Mouse (Mus musculus) skeletal muscle tissue, adult 2 months (tissue): Measurements from ENCODE around the gene Thsd7a.

Experiments used
- DNase-seq: peaks from one replicate; pipeline ENCODE4 v3.0.0-alpha.2; 2012; ENCODE audit warnings: low read depth, low spot score

Thsd7a gene

GRCm38 (mm10) chr6:12748787-12749530 lies at the start of gene Thsd7a:
Gene Thsd7a (minus strand): TSS chr6:12749410.
- peak; percentile 2 for DNase-seq

- no peak for DNase-seq
Measured at GRCm38 (mm10) chr6:12787129-12787528, 37.9 kb upstream of the Thsd7a start.

- no peak for DNase-seq
Measured at GRCm38 (mm10) chr6:12786378-12786982, 37.3 kb upstream of the Thsd7a start.

GRCm38 (mm10) chr6:12784918-12785618 lies 35.9 kb upstream of the Thsd7a start:
- no peak for DNase-seq

- no peak for DNase-seq
Measured at GRCm38 (mm10) chr6:12772799-12773198, 23.6 kb upstream of the Thsd7a start.

GRCm38 (mm10) chr6:12765191-12765590 lies 16.0 kb upstream of the Thsd7a start:
- no peak for DNase-seq

GRCm38 (mm10) chr6:12764606-12765005 lies 15.4 kb upstream of the Thsd7a start:
- DNase-seq = no peak

- DNase-seq = no peak
Measured at GRCm38 (mm10) chr6:12763816-12764215, 14.6 kb upstream of the Thsd7a start.

- DNase-seq = no peak
Measured at GRCm38 (mm10) chr6:12759328-12760193, 10.4 kb upstream of the Thsd7a start.

- no peak for DNase-seq
Measured at GRCm38 (mm10) chr6:12752297-12752696, 3.1 kb upstream of the Thsd7a start.

- DNase-seq = no peak
Measured at GRCm38 (mm10) chr6:12750441-12750840, 1.2 kb upstream of the Thsd7a start.

- no peak for DNase-seq
Measured at GRCm38 (mm10) chr6:12749531-12750210, 461 bp upstream of the Thsd7a start.

GRCm38 (mm10) chr6:12748454-12748786 lies 790 bp downstream of the Thsd7a start:
- peak; percentile 5 for DNase-seq

GRCm38 (mm10) chr6:12747856-12748450 lies 1.3 kb downstream of the Thsd7a start:
- peak; percentile 1 for DNase-seq

- DNase-seq = no peak
Measured at GRCm38 (mm10) chr6:12742791-12743190, 6.4 kb downstream of the Thsd7a start.

GRCm38 (mm10) chr6:12733924-12734323 lies 15.3 kb downstream of the Thsd7a start:
- DNase-seq = no peak

- no peak for DNase-seq
Measured at GRCm38 (mm10) chr6:12716071-12716470, 33.1 kb downstream of the Thsd7a start.

- DNase-seq = no peak
Measured at GRCm38 (mm10) chr6:12712581-12712980, 36.6 kb downstream of the Thsd7a start.

GRCm38 (mm10) chr6:12702925-12703324 lies 46.3 kb downstream of the Thsd7a start:
- DNase-seq = no peak

- DNase-seq = no peak
Measured at GRCm38 (mm10) chr6:12699089-12699488, 50.1 kb downstream of the Thsd7a start.

GRCm38 (mm10) chr6:12693689-12694088 lies 55.5 kb downstream of the Thsd7a start:
- DNase-seq = no peak
